Mouse (Mus musculus) heart, postnatal 0 days (tissue): ENCODE data around the gene Atp5s.

Experiments used
- CTCF ChIP-seq: IDR thresholded peaks from 2 replicates; pipeline ENCODE4 v1.5.1; 2016; ENCODE audit warnings: antibody characterized with exemption, control low read depth, low read depth
- EP300 ChIP-seq: IDR thresholded peaks from 2 replicates; pipeline ENCODE4 v1.6.1; 2016; ENCODE audit warnings: antibody characterized with exemption, low read depth

GRCm38 (mm10) chr12:69768841-69769240 lies 44.1 kb downstream of the Atp5s start:
- TF ChIP-seq CTCF (no peak), EP300 (no peak)
